Mouse (Mus musculus) embryo, embryonic 11 days (tissue): ENCODE data around the gene Asic2.

ENCODE experiments used
- DNase-seq: peaks from one replicate; pipeline ENCODE4 v3.0.0-alpha.2; 2015

Gene Asic2

DNA sequence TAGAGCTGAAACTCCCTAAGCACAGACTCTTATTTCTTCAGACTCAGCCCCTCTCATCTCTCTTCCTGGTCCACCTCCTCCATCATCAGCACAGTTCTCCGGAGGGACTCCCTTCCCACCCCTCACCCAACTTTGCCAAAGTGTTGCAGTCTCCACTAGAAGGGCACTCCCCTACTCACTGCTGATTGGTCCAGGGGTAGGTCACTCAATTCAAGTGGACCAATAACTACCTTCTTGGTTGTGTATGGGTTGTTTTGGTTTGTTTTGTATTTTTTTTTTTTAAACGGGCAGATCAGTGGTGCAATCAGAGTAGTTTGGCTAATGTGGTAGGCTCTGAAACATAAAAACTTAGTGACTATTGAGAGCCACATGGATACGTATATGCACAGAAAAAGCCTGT, 1002.2 kb downstream of the Asic2 start:
- no peak for DNase-seq

DNA sequence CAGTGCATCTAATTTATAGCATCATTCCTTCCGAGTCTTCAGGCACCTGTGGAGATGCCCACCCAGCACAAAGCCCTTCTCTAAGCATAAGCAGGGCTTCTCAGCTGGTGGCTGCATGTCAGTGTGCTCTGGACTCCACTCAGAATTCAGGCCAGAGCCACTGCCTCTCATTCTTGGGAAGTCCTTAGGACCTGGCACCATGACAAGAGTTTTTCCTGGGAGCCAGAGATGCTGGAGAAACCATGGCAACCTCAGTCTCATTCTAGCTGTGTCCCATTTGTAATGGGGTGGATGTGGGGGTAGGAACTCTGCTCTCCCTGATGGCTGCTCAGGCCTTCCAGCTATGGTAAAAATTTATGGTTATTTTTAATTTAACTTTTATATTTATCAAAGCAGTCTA, 1006.9 kb downstream of the Asic2 start:
- DNase-seq = no peak

DNA sequence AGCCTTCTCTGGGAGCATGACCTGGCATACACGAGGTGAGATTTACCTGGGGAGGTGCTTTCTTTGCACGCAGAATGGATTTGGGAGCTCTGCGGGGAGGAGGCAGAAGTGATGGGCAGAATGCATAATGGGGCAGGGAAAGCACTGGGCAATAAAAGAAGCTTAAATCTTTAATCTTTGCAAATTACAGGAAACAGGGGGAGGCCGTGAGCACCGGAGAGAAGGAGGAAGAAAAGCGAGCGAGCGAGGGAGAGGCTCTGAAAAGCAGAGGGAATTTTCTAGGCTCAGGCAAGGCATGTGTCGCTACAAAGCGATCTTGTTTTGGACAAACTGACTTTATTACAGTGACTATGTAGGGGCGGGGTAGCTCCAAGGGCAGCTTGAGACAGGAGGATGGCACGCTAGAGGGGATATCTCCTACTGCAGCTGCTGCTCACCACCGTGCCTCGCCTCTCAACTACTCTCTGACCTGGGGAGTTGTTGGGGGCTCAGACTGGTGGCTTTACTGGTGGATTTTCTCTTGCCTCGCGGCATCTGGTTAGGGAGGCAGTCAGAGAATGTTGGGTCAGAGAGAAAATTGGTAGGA, 1010.1 kb downstream of the Asic2 start:
- DNase-seq = no peak

DNA sequence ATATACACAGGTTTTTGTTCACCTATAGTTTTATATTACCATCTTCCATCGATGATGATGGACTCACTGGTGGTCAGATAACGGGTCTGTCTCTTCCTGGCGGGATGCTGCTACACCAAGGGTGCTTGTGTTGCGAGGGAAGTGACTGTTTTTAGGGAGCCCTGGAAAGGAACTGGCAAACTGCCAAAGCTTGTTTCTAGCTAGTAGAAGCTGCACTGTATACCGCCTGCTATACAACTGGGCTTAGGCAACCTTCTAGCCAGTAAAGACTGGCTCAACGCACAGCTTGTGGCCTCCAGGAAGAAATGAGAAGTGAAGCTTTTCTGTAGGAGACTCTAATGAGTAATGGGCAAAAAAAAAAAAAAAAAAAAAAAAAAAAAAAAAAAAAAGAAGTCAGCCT, 1012.3 kb downstream of the Asic2 start:
- no peak for DNase-seq

DNA sequence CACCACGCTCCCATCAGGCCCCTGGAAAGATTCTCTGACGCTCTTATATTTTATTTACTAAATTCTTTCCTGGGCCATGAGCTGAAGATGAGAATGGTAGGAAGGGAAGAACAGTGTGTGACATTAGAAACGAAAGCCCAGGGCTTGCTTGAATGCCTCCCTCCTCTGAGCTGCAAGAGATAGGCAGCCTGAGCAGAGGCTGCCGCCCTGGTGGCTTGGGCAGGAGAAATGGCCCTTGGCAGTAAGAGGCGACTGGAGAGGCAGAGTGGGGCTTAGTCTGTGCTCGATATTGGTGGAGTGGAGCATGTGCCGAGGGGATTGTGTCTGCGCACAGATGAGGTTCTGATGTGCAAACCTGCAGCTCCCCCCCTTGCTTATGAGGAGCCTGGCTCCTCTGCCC, 1014.1 kb downstream of the Asic2 start:
- no peak for DNase-seq

DNA sequence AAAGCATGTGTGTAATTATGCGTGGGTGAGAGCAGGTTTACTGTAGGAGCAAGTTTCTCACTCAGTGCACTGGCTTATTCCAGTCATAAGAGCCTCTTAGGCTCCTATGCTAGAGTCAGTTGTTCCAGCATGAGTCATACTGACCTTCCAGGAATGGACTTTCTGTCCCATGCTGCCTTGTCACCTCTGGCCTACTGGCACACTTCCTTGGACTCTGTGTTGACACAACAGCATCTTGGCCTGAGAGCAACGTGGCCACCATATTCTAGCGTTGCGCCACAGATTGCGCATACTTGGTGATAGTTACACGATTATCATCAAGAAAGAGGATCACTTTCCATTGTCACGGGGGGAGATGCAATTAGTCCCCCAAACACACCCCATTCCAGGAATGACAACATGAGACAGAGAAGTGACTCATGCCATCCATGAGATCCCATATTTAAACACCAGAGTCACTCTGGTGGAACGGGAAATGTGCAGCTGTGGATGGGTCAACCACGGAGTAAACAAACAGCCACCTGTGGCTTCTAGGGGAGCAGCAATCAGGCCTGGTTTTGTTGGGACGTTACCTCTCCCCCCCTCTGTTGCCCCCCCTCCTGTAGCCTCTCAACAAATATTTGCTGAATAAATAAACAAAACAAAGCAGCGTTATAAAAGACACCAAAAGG, 1019.1 kb downstream of the Asic2 start:
- no peak for DNase-seq

DNA sequence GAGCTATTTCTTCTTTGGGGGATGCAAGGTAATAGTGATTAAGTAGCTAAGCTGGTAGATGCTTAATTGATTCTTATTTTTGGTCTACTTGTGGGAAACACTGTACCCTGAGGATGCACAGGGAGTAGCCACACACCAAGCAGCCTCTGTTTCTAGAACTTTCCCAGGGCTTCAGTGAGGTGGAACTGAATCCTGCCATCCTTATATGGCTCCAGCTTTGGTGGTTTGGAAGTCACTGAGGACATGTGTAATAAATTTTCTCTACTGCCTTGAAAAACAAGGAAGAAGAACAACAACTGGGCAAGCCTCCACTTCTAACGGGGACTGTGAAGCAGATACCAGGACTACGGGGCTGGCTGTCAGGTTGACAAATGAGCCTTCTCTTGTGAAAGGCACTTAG, 1020.2 kb downstream of the Asic2 start:
- DNase-seq = no peak

DNA sequence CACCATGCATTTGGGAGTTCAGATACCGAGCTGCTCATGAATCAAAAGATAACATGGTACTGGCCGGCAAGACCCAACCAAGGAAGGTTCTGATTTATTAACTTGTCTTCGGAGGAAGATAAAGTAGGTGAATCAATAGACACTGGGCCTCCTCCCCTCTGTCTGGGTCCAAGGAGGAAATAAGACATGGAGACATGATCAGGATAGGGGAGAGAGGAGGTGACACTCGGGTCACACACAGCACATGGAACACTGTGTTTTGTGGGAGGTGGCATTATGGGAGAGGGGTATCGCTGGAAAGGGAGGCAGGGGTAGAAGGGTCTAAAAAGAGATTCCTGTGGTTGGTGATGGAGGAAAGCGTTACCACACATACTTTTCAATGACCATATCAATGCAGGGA, 1022.1 kb downstream of the Asic2 start:
- no peak for DNase-seq

DNA sequence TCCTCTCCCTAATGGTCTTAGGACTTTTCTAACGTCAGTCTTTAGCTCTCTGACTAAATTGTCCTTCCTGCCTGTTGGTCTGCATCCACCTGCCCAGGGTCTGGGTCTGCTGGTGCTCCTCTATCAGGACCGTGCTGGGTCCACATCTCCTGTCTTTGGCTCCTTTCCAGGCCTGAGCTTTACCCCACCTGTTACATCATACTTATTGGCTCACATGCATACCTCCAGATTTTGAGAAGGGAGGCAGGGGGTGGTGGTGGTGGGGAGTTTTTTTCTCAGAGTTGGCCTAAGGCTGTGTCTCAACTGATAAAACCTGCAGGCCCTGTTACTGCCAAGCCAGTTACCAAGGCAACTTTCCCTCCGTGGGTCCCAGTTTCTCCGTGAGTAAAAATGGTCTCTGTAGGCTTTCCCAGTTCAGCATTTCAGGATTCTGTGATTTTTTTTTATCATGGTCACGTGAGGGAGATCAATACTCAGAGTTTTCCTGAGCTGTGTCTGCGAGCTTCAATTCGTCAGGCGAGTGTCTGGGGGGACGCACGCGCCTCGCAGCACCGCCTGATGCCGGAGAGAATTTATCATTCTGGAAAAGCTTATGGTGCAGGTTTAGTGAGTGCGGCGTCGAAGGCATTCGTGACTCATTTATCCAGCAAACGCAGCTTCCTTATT, 1044.8 kb downstream of the Asic2 start:
- DNase-seq = no peak

DNA sequence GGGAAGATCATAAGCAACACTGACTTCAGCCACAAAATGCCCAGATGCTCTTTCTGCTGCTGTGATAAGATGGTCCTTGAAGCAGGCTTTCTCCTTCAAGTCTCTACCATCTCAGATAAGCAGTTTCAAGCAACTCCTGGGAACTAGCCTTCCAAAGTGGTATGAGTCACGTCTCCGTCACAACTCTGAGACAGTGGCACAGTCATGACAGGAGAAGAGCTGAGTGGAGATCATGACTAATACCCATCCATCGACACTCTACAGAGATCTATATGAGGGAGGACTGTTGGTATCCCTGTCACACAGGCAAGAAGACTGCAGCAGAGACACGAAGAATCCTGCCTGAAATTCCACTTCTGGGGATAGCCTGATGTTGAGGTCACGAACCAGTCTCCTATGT, 1049.9 kb downstream of the Asic2 start:
- no peak for DNase-seq

DNA sequence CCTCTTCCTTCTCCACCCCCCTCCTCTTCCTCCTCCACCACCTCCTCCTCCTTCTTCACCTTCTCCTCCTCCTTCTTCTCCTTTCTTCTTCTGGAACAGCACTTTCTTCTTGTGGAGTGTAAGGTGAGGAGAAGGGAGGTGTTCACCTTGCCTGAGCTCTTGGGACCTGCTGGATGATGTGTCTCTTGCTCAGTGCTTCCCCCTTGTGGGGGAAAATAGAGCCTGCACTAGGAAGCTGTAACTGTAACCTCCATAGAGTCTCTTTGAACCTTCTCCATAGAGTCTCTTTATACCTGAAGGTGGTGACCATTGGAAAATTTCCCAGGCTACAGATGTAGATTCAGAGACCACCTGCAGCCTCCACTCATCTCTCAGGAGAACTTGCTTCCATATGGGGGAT, 1050.6 kb downstream of the Asic2 start:
- DNase-seq = no peak

DNA sequence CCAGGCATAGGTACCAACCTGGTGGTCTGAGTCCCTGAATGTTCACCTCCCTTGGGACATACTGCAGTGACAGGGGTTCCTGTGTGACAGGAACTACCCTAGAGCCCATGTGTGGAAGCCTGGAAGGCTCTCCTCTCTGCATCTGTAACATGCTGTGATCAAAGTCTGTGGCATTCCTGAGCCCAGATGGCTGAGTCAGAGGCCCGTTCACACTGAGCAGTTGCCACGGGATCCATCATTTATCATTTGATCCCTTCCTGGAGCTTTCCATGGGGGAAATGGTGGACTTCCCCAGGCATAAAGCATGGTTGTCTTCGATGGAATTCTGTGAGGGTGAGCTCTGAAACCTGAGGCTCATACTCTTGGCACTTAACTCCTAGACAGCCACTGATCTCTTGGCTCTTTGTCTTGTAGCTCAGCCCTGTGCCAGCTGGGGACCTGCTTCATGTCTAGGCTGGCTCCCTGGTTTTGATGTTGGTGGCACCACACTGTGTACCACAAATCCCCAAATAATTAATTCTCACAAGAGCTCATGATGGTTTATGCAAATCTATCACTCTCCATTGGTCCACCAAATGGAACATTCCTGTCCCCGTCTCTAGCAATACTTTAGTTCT, 1054.7 kb downstream of the Asic2 start:
- DNase-seq = no peak

DNA sequence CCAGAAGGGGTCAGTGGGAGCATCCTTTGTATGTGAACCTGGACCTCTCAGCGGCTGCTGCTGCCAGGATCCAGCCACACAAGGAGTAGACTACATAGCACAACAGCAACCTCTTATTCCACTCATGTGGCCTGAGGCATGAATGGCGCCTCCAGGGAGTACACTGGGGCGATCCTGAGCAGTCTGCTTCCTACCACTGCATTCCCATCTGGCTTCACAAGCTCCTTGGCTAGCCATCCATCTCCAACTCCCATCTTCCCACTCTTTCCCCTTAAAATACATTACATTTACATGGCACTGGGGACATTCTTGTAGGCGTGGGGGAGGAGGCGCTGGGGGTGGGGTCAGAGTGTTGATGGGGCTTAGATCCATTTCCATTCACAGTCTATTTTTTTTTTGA, 1055.5 kb downstream of the Asic2 start:
- no peak for DNase-seq

DNA sequence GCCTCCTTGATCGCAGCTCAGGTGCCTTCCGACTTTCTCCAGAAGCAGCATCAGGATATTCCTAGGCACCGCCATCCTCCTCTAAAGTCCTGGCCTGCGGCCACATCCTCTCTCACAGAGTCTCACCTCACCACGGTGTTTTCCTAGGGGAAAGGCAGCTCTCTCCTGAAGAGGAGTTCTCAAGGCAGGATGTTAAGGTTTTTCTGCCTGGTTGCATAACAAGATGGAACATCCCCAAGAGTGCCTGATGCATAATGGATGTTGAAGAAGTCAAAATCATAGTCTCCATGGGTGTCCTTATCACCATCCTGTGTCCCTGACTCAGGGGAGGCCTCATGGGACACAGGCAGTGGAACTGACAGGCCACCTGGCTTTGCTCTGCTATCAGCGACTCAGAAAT, 1060.4 kb downstream of the Asic2 start:
- no peak for DNase-seq

DNA sequence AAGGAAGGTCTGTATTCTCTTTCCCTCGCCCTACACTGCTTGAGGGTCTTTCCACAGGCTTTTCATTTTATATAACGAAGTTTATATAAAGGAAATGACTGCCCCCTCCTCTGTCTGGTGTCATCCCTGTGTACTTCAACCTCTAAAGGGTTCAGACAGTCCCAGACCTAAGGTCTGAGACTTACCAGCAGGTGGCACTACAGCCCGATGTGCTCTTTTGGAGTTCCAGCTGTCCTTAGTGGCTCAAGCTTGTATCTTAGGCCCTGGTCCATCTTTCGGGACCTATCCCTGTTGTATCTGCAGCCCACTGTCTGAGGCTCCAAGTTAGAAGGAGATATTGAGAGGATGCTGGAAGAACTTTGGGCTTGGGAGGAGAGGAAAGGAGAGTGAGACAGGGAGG, 1061.8 kb downstream of the Asic2 start:
- DNase-seq = peak; percentile 77

DNA sequence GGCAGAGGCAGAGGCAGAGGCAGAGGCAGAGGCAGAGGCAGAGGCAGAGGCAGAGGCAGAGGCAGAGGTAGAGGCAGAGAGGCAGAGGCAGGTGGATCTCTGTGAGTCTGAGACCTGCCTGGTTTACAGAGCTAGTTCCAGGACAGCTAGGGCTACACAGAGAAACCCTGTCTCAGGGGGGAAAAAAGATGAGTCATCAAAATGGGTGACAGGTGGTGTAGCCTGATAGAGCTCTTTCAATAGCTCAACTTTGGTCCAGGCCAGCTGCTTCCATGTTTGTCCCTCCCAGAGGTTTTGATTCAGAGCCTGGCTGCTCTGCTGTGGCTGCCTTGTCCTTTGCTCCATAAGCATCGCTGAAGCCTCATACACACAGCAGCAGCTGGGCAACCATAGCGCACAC, 1063.7 kb downstream of the Asic2 start:
- DNase-seq = peak; percentile 14

DNA sequence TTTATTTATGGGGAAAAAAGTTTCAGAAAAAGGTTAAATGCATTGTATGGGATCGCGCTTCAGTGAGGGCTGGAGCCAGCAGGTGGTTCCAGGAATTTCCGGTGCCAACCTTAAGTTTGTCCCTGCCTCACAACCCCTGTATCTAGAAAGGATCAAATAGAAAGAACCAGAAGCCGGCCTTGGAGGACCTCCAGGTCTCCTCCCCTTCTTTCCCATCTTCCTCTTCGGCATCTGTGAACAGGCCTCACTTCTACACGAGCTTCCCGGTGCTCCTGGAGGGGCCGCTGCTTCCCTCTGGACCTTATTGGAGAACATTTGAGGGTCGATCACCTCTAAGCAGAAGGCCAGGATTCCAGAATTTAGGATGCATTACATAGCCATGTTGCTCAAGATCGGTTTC, 1064.8 kb downstream of the Asic2 start:
- DNase-seq = no peak

DNA sequence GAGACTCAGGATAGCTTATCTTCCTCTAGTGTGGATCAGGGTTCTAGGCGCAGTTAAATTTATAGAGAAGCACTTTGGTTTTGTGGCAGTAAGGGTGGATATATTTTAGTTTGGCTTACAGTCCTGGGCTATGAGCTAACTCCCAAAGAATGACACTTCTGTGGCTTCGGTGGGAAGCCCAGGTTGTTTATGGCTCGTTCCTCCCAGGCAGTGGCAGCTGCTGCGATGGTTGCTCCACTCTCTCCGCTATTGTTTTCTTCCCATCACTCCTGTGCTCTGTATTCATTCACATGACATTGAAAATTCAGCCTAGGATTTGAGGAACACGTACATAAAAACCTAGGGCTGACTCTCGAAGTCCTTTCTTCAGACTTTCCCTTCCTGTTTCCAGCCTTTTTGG, 1065.6 kb downstream of the Asic2 start:
- DNase-seq = no peak

DNA sequence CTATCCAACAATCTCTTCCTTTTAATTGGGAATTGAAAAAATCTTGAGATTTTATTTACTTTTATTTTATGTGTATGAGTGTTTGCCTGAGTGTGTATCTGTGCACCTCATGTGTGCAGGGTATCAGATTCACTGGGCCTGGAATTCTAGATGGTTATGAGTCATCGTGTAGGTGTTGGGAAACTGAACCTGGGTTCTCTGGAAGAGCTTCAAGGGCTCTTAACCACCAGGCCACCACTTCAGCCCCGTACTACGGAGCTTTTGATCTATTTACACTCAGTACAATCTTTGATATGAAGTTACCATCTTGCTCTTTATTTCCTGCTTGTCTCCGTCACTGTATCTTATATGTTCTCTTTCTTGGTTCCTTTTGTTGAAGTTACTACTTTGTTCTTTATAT, 1067.7 kb downstream of the Asic2 start:
- no peak for DNase-seq

DNA sequence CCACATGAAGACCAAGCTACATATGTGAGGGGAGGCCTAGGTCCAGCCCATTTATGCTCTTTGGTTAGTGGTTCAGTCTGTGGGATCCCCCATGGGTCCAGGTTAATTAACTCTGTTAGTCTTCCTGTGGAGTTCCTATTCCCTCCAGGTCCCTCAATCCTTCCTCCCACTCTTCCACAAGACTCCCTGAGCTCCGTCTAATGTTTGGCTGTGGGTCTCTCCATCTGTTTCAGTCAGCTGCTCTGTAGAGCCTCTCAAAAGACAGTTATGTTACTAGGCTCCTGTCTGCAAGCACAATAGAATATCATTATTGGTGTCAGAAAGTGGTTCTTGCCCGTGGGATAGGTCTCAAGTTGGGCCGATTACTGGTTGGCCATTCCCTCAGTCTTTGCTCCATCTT, 1072.4 kb downstream of the Asic2 start:
- DNase-seq = no peak

DNA sequence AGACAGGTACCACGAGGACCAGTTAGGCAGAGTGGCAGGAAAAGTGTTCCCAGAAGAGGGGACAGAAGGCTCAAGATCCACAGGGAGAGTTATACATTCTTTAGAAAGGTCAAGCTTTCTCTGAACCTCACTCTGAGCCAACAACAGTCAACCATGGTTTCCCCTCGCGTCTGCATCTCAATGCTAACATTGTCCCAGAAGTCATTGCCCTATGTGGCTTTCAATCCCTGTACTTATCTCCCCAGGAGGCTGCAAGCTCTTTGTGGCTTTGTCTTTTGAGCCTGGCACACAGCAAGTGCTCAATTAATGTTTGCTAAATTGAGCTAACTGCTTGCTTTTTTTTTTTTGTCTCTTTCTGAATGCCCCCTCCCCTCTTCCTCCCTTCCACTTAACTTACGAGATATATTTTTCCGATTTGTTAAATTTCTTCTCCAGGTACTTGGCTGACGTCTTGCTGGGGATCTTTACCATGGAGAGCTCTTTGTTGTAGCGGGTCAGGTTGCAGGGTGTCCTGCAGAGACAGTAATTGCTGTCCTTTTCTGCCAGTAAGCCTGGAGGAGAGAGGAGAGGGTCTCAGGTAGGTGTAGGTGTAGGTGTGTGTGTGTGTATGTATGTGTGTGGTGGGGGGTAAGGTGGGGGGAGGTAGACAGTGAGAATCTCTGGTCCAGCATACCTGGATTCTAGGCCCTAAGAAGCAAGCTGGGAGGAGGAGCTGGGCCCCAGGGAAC, 1078.8 kb downstream of the Asic2 start:
- no peak for DNase-seq

DNA sequence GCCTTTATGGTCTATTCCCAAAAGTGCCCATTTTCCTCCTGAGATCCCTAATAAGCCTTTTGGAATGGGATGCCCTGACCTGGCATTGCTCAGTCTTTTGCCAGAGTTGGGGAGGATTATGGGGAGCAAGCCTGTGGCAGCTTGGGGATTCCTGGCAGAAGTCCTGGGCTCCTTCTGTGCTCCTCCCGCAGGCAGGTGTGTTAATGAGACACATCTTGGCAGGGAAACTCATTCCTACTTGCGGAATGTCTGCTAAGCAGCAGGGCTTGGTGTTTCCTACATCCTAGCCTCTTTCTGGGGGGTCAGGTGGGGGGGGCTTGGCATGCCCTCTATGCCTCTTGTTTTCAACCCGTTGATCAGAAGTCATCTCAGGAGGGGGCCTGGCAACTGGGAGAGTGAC, 1081.2 kb downstream of the Asic2 start:
- no peak for DNase-seq

DNA sequence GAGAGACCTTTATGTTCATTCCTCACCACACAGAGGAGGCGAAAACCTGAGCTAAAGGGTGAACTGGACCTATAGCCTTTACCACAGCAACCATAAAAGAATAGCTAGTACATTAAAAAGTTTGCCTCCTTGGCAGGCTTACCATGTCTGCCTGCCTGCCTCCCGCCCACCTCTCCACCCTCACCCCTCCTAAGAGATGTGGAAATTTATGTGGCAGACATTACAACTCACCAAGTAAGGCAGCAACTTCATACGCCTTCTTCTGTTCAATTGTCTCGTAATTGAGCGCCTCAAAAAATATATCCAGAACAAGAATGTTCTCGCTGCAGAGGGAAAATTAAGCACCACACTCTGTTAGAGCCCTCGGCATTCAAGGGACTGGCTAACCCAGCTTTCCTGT, 1081.9 kb downstream of the Asic2 start:
- DNase-seq = no peak
